Mouse (Mus musculus) kidney, adult 2 months (tissue): ENCODE measurements around the gene Oprm1.

Experiments used
- CTCF ChIP-seq: fragments of 200-500 bp; conservative IDR thresholded peaks from 2 replicates; pipeline ENCODE4 v1.5.1; 2011; ENCODE audit warnings: low read depth, mild to moderate bottlenecking, control low read depth, low read length, moderate library complexity, mixed read lengths; ENCODE audit not compliant: insufficient read depth, insufficient read length
- POLR2A ChIP-seq: fragments of 200-500 bp; IDR thresholded peaks from one replicate; pipeline ENCODE4 v1.6.1; 2011; ENCODE audit warnings: low read depth, low read length, control low read depth

DNA sequence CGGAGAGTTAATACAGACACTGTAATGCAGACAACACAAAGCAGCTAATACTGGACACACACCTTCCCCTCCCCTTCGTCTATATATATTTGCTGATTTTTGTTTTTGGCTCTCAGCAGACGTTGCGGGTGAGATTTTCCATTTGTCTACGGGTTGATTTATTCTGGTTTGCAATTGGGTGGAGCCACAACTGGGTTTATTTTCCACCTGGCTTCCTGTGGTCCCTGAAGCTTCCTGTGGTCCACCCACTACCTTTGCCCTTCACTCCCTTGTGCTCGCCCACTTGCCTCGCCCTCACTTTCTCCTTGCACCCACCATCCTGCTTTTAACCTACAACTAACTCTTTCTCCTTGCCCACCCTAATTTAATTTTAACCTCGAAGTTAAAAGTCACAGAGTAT, 252.2 kb downstream of the Oprm1 start:
- no peak for TF ChIP-seq CTCF
- no peak for TF ChIP-seq POLR2A
